Mouse (Mus musculus): ENCODE data around the gene Trak1. TPM values are rescaled to one million over a fixed set of nuclear protein-coding genes. Genes with fewer than 3 reads are reported as not detected.

The Trak1 gene
- polyA plus RNA-seq, 1 experiment, result 42.4 TPM

GRCm38 (mm10) chr9:121348476-121348875, 51.2 kb downstream of the Trak1 start:
- TF ChIP-seq GATA1 (IDR thresholded peaks at IDR 0.05; ENCODE audit: low read length), result no peak

- no peak for TF ChIP-seq GATA1 (IDR thresholded peaks at IDR 0.05; ENCODE audit: low read length)
Observed at GRCm38 (mm10) chr9:121349111-121349510, 51.8 kb downstream of the Trak1 start.

- TF ChIP-seq GATA1 (IDR thresholded peaks at IDR 0.05; ENCODE audit: low read length), result no peak
Observed at GRCm38 (mm10) chr9:121350601-121351000, 53.3 kb downstream of the Trak1 start.

GRCm38 (mm10) chr9:121351388-121352078, 54.2 kb downstream of the Trak1 start:
- TF ChIP-seq GATA1 (IDR thresholded peaks at IDR 0.05; ENCODE audit: low read length), result no peak

GRCm38 (mm10) chr9:121352131-121352606, 54.9 kb downstream of the Trak1 start:
- TF ChIP-seq GATA1 (IDR thresholded peaks at IDR 0.05; ENCODE audit: low read length), result no peak

GRCm38 (mm10) chr9:121352726-121353125, 55.4 kb downstream of the Trak1 start:
- TF ChIP-seq GATA1 (IDR thresholded peaks at IDR 0.05; ENCODE audit: low read length), result no peak

GRCm38 (mm10) chr9:121354792-121355390, 57.6 kb downstream of the Trak1 start:
- no peak for TF ChIP-seq GATA1 (IDR thresholded peaks at IDR 0.05; ENCODE audit: low read length)

- no peak for TF ChIP-seq GATA1 (IDR thresholded peaks at IDR 0.05; ENCODE audit: low read length)
Observed at GRCm38 (mm10) chr9:121355431-121356141, 58.3 kb downstream of the Trak1 start.

GRCm38 (mm10) chr9:121357102-121357501, 59.8 kb downstream of the Trak1 start:
- no peak for TF ChIP-seq GATA1 (IDR thresholded peaks at IDR 0.05; ENCODE audit: low read length)

- no peak for TF ChIP-seq GATA1 (IDR thresholded peaks at IDR 0.05; ENCODE audit: low read length)
Observed at GRCm38 (mm10) chr9:121357582-121358275, 60.4 kb downstream of the Trak1 start.

- no peak for TF ChIP-seq GATA1 (IDR thresholded peaks at IDR 0.05; ENCODE audit: low read length)
Observed at GRCm38 (mm10) chr9:121358418-121358817, 61.1 kb downstream of the Trak1 start.

GRCm38 (mm10) chr9:121359266-121359972, 62.1 kb downstream of the Trak1 start:
- no peak for TF ChIP-seq GATA1 (IDR thresholded peaks at IDR 0.05; ENCODE audit: low read length)

GRCm38 (mm10) chr9:121360327-121360954, 63.1 kb downstream of the Trak1 start:
- TF ChIP-seq GATA1 (IDR thresholded peaks at IDR 0.05; ENCODE audit: low read length), result no peak

- TF ChIP-seq GATA1 (IDR thresholded peaks at IDR 0.05; ENCODE audit: low read length), result no peak
Observed at GRCm38 (mm10) chr9:121361010-121361409, 63.7 kb downstream of the Trak1 start.

GRCm38 (mm10) chr9:121363932-121364331, 66.6 kb downstream of the Trak1 start:
- no peak for TF ChIP-seq GATA1 (IDR thresholded peaks at IDR 0.05; ENCODE audit: low read length)
